Mouse (Mus musculus) MEL (cell line): ENCODE data around the gene Erich4.

ENCODE experiments used
- CHD2 ChIP-seq: IDR thresholded peaks from 2 replicates; pipeline ENCODE4 v1.6.1; 2011; ENCODE audit warnings: low read length, improper control_type of control experiment
- CTCF ChIP-seq, 3 experiments: IDR thresholded peaks in 2 of 3; conservative IDR thresholded peaks in 1 of 3; 2 replicates each; pipeline ENCODE4 v1.5.1; 2011 to 2012; ENCODE audit warnings: low read length in 3 of 3, low read depth in 2 of 3, mild to moderate bottlenecking in 2 of 3, improper control_type of control experiment in 1 of 3, inconsistent platforms in 1 of 3, mixed read lengths in 1 of 3, moderate library complexity in 1 of 3; ENCODE audit not compliant: control insufficient read depth in 1 of 3, insufficient read depth in 1 of 3, poor library complexity in 1 of 3, severe bottlenecking in 1 of 3
- MAX ChIP-seq: IDR thresholded peaks from 2 replicates; pipeline ENCODE4 v1.6.1; 2011; ENCODE audit warnings: low read length, improper control_type of control experiment
- MXI1 ChIP-seq: IDR thresholded peaks from 2 replicates; pipeline ENCODE4 v1.6.1; 2011; ENCODE audit warnings: mild to moderate bottlenecking, low read depth, low read length, improper control_type of control experiment
- POLR2A ChIP-seq, 2 experiments: IDR thresholded peaks; 2 replicates each; pipeline ENCODE4 v1.6.1; 2011 to 2012; ENCODE audit warnings: low read length in 2 of 2, mild to moderate bottlenecking in 2 of 2, control low read depth in 1 of 2, improper control_type of control experiment in 1 of 2, low read depth in 1 of 2, moderate library complexity in 1 of 2; ENCODE audit not compliant: control insufficient read depth in 1 of 2, insufficient read depth in 1 of 2, poor library complexity in 1 of 2
- POLR2AphosphoS2 ChIP-seq: IDR thresholded peaks from 2 replicates; pipeline ENCODE4 v1.6.1; 2011; ENCODE audit warnings: low read length, improper control_type of control experiment
- POLR2AphosphoS5 ChIP-seq: IDR thresholded peaks from 2 replicates; pipeline ENCODE4 v1.6.1; 2012; ENCODE audit warnings: low read depth, borderline replicate concordance, mild to moderate bottlenecking, inconsistent platforms, low read length, moderate library complexity, mixed read lengths
- SIN3A ChIP-seq: IDR thresholded peaks from 2 replicates; pipeline ENCODE4 v1.6.1; 2012; ENCODE audit warnings: low read length, improper control_type of control experiment, inconsistent platforms
- TBP ChIP-seq: IDR thresholded peaks from 2 replicates; pipeline ENCODE4 v1.8.0; 2011; ENCODE audit warnings: low read depth, low read length, improper control_type of control experiment
- TCF12 ChIP-seq: IDR thresholded peaks from 2 replicates; pipeline ENCODE4 v1.6.1; 2014; ENCODE audit warnings: low read depth, mild to moderate bottlenecking, inconsistent platforms, low read length, improper control_type of control experiment, moderate library complexity

DNA sequence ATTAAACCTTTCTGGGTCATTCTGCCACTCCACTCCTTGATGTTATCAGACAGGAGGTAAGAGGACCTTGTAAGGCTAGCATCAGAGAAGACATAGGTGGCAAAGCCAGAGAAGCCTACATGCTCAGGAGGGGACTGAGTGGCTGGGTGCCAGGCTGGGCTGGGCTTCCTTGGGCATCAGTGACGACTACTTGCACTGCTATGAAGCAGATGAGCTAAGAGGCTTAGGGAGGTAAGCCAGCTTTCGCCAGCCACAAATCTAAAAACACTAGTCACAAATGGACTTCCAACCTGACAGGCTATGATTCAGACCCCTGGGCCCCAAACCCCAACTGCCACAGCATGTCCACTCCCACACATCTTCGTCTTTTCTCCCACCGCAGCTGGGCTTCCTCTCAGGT lies 28.9 kb upstream of the Erich4 start:
- TF ChIP-seq CTCF (IDR thresholded peaks at IDR 0.05 in 2 of 3, conservative IDR thresholded peaks at IDR 0.05 in 1 of 3; ENCODE audit: control insufficient read depth in 1 of 3, insufficient read depth in 1 of 3, low read depth in 2 of 3, low read length in 3 of 3, poor library complexity in 1 of 3, severe bottlenecking in 1 of 3) (no peak), POLR2A (IDR thresholded peaks at IDR 0.05; ENCODE audit: control insufficient read depth in 1 of 2, insufficient read depth in 1 of 2, low read depth in 1 of 2, low read length in 2 of 2, poor library complexity in 1 of 2) (no peak), POLR2AphosphoS5 (no peak), CHD2 (no peak), MAX (no peak), TBP (no peak), POLR2AphosphoS2 (no peak), MXI1 (no peak), SIN3A (no peak), TCF12 (no peak)
